Mouse (Mus musculus) midbrain, embryonic 14.5 days (tissue): ENCODE data around the gene Limch1. TPM values are rescaled to one million over a fixed set of nuclear protein-coding genes. Genes with fewer than 3 reads are reported as not detected.

ENCODE experiments used
- ATAC-seq: fragments of 200-750 bp; cut with Nextera tagmentation; 2 replicates; pipeline ENCODE4 v1.8.0; 2017; ENCODE audit warnings: moderate number of reproducible peaks, moderate library complexity; ENCODE audit not compliant: low FRiP score, low TSS enrichment
- DNase-seq: peaks from one replicate; pipeline ENCODE4 v3.0.0-alpha.2; 2015
- H3K27ac ChIP-seq: fragments of 300-500 bp; sonication (generic); replicated peaks from 2 replicates; pipeline ENCODE4 v1.5.1; 2014; ENCODE audit warnings: mild to moderate bottlenecking, low read depth, low read length, moderate library complexity
- H3K27me3 ChIP-seq: fragments of 300-500 bp; sonication (generic); 2 replicates; pipeline ENCODE4 v1.6.1; 2014; ENCODE audit warnings: low read length, control low read depth, mixed read lengths; ENCODE audit not compliant: control insufficient read depth, insufficient read depth
- H3K36me3 ChIP-seq: fragments of 300-500 bp; sonication (generic); 2 replicates; pipeline ENCODE4 v1.6.1; 2014; ENCODE audit warnings: low read length, control low read depth; ENCODE audit not compliant: control insufficient read depth, insufficient read depth
- H3K4me1 ChIP-seq: fragments of 300-500 bp; sonication (generic); 2 replicates; pipeline ENCODE4 v1.6.1; 2014; ENCODE audit warnings: mild to moderate bottlenecking, antibody characterized with exemption, low read length, control low read depth; ENCODE audit not compliant: control insufficient read depth, insufficient read depth
- H3K4me2 ChIP-seq: fragments of 300-500 bp; sonication (generic); 2 replicates; pipeline ENCODE4 v1.6.1; 2014; ENCODE audit warnings: mild to moderate bottlenecking, low read length, moderate library complexity
- H3K4me3 ChIP-seq: fragments of 300-500 bp; sonication (generic); replicated peaks from 2 replicates; pipeline ENCODE4 v1.5.1; 2014; ENCODE audit warnings: low read depth, low read length
- H3K9ac ChIP-seq: fragments of 300-500 bp; sonication (generic); replicated peaks from 2 replicates; pipeline ENCODE4 v1.6.1; 2014; ENCODE audit warnings: mild to moderate bottlenecking, low read length, moderate library complexity
- H3K9me3 ChIP-seq: fragments of 300-500 bp; sonication (generic); 2 replicates; pipeline ENCODE4 v1.6.1; 2016; ENCODE audit warnings: low read length, control low read depth, mixed read lengths; ENCODE audit not compliant: control insufficient read depth
- WGBS: fragments of 180-500 bp; shearing (Covaris S2); extraction: QIAGEN DNeasy Blood & Tissue Kit; methylation state at CpG from one replicate; pipeline ENCODE4 v1.1.7; 2014; 5-methylcytosine and 5-hydroxymethylcytosine counted together
- microRNA-seq: library from miRNA; unstranded; fragments of <30 nt; microRNA quantifications from one replicate; pipeline ENCODE4, GENCODE M21; 2016
- polyA plus RNA-seq: library from polyadenylated mRNA; unstranded; fragments of >200 nt; fragmentation: Nextera tagmentation; extraction: Ambion mirVana; gene quantifications from 2 replicates; pipeline ENCODE4 v1.2.1, GENCODE M21; 2014

Limch1 gene
- polyA plus RNA-seq, 1 experiment from 2014 or later, result 56.5 TPM

DNA sequence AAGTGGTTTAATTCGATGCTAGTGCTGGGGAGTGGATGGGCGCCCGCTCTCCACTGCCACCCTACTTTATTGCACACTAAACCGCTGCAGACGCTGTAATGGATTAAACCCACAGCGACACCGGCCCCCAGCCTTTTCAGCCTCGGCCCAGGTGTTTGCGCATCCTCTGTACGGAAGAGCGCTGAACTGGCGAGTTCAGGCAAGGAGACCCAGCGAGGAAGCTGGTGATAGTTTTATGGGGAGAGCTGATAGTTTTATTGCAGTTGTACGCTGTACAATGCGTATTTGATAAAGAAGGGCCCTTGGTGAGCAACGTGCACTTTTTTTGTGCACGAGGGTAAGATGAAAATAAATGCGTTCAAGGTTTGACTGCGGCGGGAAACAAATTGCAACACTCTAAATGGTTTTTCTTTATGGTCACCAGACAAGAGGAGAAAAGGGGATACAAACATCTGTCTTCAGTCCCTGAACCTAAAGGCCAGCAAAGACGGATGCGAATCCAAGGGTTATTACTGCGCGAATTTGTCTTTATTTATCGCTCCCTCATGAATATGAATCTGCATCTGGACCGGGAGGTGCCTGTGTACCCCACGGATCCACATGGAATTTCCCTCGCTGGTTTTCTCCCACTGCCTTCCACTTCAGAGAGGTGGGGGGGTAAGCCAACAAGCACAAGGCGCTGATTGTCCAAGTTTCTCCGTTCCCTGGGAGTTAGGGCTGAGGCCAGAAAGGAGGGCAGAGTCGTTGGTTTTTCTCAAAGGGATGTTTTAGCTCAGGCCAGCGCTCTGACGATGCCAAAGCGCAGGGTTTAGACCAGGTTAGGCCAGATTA is 355.2 kb downstream of the Limch1 start:
- H3K27me3 ChIP-seq, result peaks cover 86% of the 10 kb centered on the region
- H3K9me3 ChIP-seq, result no peaks in the 10 kb centered on the region
- no peak overlapping the region for H3K4me2 ChIP-seq
- H3K9ac ChIP-seq, result no peak overlapping the region
- H3K4me1 ChIP-seq, result no peaks in the 10 kb centered on the region
- 2% methylated on average over 34 of the region's 34 CpGs for WGBS
- no peak for ATAC-seq
- DNase-seq, result peak; percentile 48
- no peaks in the 10 kb centered on the region for H3K36me3 ChIP-seq
- H3K4me3 ChIP-seq, result no peak overlapping the region
- no peak overlapping the region for H3K27ac ChIP-seq

DNA sequence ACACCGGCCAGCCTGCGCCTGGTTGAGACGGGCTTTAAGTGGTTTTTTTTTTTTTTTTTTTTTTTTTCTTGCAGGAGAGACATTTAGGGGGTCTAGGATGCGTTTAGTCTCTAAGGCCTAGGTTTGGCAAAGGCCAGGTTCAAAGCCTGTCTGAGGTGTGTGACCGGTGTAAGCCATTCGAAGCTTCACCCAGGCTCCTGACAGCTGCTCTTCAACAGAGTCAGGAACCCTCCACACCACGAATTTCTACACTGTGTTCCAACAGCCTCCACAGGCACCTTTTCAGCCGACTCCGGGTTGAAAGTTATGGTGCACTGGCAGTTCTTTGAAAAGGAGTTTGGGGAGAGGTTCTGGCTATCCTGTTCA is 355.8 kb downstream of the Limch1 start:
- no peak overlapping the region for H3K27ac ChIP-seq
- H3K27me3 ChIP-seq, result peaks cover 87% of the 10 kb centered on the region
- no peak overlapping the region for H3K4me2 ChIP-seq
- H3K9ac ChIP-seq, result no peak overlapping the region
- WGBS, result 4% methylated on average over 9 of the region's 9 CpGs
- no peak overlapping the region for H3K4me3 ChIP-seq
- no peaks in the 10 kb centered on the region for H3K4me1 ChIP-seq
- no peaks in the 10 kb centered on the region for H3K9me3 ChIP-seq
- DNase-seq (peak; percentile 18), ATAC-seq (peak; percentile 37; the same call in 1 of the 2 replicates)
- no peaks in the 10 kb centered on the region for H3K36me3 ChIP-seq

DNA sequence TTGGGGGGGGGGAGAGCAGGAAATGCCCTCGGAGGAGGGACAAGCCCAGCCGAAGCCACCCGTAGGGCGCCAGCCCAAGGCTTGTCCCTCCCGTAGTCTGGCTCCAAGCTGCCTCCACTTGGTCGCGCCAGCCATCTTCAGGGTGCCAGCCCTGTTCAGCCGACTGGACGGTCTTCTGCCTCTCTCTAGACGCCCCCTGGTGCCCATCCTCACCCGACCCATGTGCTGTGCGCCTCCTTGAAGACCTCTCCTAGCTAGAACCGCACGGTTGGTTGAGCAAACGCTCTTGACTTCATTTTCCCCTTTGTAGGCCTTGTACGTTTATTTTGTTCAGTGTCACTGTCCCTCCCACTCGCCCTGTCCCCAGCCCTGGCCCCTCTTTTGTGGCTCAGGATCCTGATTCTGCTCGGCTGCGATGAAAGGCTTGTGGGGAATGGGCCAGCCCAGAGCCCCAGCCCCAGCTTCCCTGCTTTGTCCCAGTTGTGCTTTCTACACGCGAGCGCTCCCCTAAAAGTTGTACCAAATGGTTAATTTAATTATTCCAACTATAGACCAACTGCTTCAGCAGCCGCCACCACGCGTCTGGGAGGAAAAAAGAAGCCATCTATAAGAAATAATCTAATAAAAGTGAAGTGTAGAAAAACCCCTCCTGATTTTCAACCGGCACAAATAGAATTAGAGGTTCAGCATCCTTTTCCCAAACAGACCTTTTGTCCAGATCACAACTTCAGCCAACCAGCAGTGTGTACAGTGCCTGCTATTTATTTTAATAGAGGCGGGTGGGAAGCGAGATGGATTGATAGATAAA is 356.4 kb downstream of the Limch1 start:
- ATAC-seq (peak; percentile 37), DNase-seq (peak; percentile 59)
- Histone ChIP-seq H3K4me2 (no peak overlapping the region), H3K36me3 (no peaks in the 10 kb centered on the region), H3K27ac (no peak overlapping the region), H3K4me1 (no peaks in the 10 kb centered on the region), H3K27me3 (peaks cover 88% of the 10 kb centered on the region), H3K9me3 (no peaks in the 10 kb centered on the region), H3K9ac (no peak overlapping the region), H3K4me3 (no peak overlapping the region)
- 1% methylated on average over 28 of the region's 28 CpGs for WGBS

DNA sequence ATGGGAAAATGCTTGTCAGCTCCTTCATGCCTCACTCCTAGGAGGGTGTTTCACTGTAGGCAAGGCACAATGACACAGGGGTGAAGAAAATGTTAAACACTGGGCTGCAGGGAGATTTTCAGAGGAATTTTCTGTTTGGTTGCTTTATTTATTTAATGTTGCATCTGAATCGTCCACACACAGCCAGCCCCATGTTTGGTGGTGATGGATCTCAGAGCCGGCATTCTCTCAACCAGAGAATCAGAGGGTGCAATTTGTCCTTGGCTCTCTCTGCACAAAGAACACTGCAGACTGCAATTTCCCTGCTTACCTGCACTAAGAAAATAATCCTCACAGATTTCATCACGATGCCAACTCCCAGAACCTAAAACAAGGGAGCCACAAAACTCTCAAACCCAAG is 357.4 kb downstream of the Limch1 start:
- H3K9me3 ChIP-seq, result no peaks in the 10 kb centered on the region
- no peak overlapping the region for H3K4me2 ChIP-seq
- H3K4me3 ChIP-seq, result no peak overlapping the region
- no peaks in the 10 kb centered on the region for H3K36me3 ChIP-seq
- H3K27me3 ChIP-seq, result peaks cover 81% of the 10 kb centered on the region
- no peak overlapping the region for H3K9ac ChIP-seq
- DNase-seq (no peak), ATAC-seq (no peak)
- no peak overlapping the region for H3K27ac ChIP-seq
- H3K4me1 ChIP-seq, result no peaks in the 10 kb centered on the region
- WGBS, result 6% methylated on average over 3 of the region's 3 CpGs

DNA sequence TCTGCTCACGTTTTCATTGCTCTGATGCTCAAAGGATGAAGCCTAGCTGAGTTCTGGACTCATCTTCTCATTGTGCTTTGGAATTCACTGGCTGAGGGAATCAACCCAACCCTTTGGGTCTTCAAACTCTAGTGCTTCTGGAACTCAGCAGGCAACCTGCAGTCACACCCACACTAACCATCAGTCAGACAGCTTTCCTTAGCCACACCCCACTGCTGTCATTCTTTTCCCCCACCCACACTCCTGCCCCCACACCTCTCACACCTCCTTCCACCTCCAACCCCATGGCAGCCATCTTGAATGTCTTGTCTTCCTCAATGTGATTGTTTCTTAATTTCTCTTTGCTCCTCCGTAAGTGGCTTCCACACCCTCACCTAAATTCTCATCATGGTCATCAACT is 360.6 kb downstream of the Limch1 start:
- WGBS, result 88% methylated on average over 2 of the region's 2 CpGs
- no peaks in the 10 kb centered on the region for H3K4me1 ChIP-seq
- H3K9me3 ChIP-seq, result no peaks in the 10 kb centered on the region
- no peak overlapping the region for H3K4me3 ChIP-seq
- no peak overlapping the region for H3K4me2 ChIP-seq
- ATAC-seq (no peak), DNase-seq (no peak)
- H3K27ac ChIP-seq, result no peak overlapping the region
- H3K27me3 ChIP-seq, result peaks cover 55% of the 10 kb centered on the region
- H3K36me3 ChIP-seq, result no peaks in the 10 kb centered on the region
- no peak overlapping the region for H3K9ac ChIP-seq

Small RNA genes lying within 50 kb of the gene (microRNA-seq; reads per million reads assigned to microRNA genes)
- not detected for gene Gm23841

Other genes starting within 250 kb of the Limch1 start
- 99.9 and 116 TPM in 2 replicates for gene Apbb2, start 127.0 kb upstream of the Limch1 start, polyA plus RNA-seq
- 1,445 and 1,876 TPM in 2 replicates for gene Uchl1, start 69.7 kb upstream of the Limch1 start, polyA plus RNA-seq